Mouse (Mus musculus): ENCODE data around the gene Olfr600. TPM values are rescaled to one million over a fixed set of nuclear protein-coding genes. Genes with fewer than 3 reads are reported as not detected.
"Not testable (repeated sequence)": the region's sequence is repeated elsewhere in the genome, so short reads cannot be mapped to it uniquely, and the experiment has no call there.

Gene Olfr600
- not detected for total RNA-seq (2021)
- long read RNA-seq, result 0 reads

DNA sequence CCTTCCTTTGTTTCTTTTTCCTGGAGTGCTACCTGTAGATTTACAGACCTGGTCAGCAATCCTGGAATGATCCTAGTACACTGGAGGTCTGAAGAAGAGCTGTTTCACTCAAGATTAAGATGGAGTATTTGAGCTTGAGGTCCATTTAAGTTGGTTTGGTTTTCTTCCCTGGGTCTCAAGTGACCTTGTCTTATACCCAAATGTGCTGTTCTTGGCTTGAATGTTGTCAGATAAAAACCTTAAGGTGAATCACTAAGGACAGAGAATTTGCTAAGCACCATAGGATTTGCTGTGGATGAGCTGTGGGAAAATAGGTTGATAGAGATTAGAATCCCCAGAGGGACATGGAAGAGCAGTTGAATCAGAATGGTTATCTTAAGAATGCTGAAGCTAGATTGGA lies at the start of gene Olfr600:
Gene Olfr600 (minus strand): TSS at position 101 of the 400 bp plus-strand sequence.
- no peak for DNase-seq (ENCODE audit: low spot score in 2 of 2)

GRCm38 (mm10) chr7:103398981-103399380 lies 49.5 kb upstream of the Olfr600 start:
- DNase-seq (ENCODE audit: low spot score in 2 of 2), result no peak

- no peak for DNase-seq (ENCODE audit: low spot score in 2 of 2)
These were observed 48.3 kb upstream of the Olfr600 start for GRCm38 (mm10) chr7:103397758-103398157.

DNA sequence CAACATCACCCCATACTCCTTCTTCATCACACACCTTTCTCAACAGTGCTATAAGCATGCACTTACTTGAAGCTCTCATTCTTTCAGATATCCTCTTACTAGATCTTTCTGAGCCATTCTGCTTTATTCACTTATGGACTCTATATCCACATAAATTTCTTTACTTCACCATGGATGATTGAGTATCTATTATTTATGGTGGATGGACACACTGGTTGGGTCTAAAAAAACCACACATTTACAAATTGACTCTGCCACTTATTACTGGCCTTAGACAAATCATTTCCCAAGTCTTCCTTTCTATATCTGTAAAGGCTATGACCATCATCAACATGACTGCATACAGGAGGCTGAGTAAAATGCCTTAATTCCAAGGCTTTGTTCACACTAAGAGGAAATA lies 36.6 kb upstream of the Olfr600 start, which contains the start of gene Olfr603:
Gene Olfr603 (minus strand): TSS at position 101 of the 400 bp plus-strand sequence.
- DNase-seq (ENCODE audit: low spot score in 2 of 2), result no peak

- no peak for DNase-seq (ENCODE audit: low spot score in 2 of 2)
These were observed 13.1 kb upstream of the Olfr600 start, which contains the start of gene Olfr601 for GRCm38 (mm10) chr7:103362555-103362954. Gene Olfr601, minus strand, starts transcription at chr7:103362655.

DNA sequence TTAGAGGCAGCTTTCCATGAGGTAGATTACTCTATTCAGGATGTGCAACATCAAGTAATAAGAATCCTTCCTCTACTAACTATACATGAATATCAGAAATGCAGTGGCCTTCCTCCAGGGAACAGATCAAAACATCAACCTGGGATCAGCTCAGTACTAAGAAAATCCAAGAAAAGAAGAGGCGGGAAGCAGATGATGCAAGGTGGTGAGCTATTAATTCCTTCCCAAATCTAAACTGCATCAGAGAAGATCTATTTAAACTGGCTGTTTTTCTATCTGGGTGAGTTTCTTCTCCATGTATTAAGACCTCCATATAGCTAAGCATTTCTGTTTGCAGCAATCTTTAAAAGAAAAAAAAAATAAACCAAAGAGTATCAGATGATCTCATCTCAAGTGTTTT lies 13.9 kb downstream of the Olfr600 start, which contains the start of gene Olfr599:
Gene Olfr599 (plus strand): TSS at position 301 of the 400 bp plus-strand sequence.
- DNase-seq (ENCODE audit: low spot score in 2 of 2), result no peak

DNA sequence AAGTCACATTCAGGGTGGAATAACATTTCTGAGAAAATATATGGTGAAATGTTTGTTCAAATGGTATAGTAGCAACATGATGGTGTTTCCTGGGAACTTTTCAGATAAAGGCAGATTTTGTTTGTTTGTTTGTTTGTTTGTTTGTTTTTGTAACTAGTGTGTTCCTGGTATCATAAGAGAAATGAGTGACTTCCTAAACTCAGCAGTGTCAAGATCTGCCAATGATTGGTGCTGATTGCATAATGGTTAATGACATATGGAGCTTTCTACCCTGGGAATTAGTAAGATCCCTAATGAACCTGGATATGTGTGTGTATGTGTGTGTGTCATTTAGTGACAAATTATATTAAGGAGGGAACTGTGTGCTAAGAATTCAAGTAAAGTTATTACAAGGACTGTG lies 26.2 kb downstream of the Olfr600 start, which contains the start of gene Olfr598:
Gene Olfr598 (plus strand): TSS at position 301 of the 400 bp plus-strand sequence.
- no peak for DNase-seq (ENCODE audit: low spot score in 2 of 2)

- not testable (repeated sequence) for DNase-seq (ENCODE audit: low spot score in 2 of 2)
These were observed 33.5 kb downstream of the Olfr600 start, which contains the start of gene Olfr597 for GRCm38 (mm10) chr7:103316015-103316414. Gene Olfr597, plus strand, starts transcription at chr7:103316315.

DNA sequence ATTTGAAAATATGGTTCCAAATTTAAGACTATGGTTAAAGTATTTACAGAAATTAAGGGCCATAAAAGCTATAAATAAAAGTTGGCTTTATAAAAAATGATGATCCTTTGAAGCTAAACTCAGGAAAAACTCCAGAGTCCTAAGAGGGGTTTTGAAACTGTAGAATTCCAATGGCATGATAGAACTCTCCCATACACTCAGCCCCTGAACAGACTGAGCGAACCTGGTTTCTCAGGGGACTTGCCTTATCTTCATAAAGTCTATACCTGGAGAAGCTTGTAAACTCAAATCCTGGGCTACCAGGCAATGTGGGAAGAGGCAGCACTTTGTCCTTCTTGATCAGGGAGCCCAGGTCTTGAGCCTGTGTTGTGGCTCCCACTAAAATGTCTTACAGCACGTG lies 44.1 kb downstream of the Olfr600 start, which contains the start of gene Olfr596:
Gene Olfr596 (plus strand): TSS at position 301 of the 400 bp plus-strand sequence.
- DNase-seq (ENCODE audit: low spot score in 2 of 2), result not testable (repeated sequence)

Other genes with a start within 250 kb of the Olfr600 start
- not detected for gene Olfr586, start 224.0 kb downstream of the Olfr600 start, total RNA-seq (2021)
- not detected for gene Olfr588-ps1, start 208.8 kb downstream of the Olfr600 start, total RNA-seq (2021)
- not detected for gene Olfr589, start 193.3 kb downstream of the Olfr600 start, total RNA-seq (2021)
- gene Olfr591, start 171.3 kb downstream of the Olfr600 start, total RNA-seq (2021), result not detected
- not detected for gene Olfr592, start 164.9 kb downstream of the Olfr600 start, total RNA-seq (2021)
- not detected for gene Olfr593, start 137.8 kb downstream of the Olfr600 start, total RNA-seq (2021)
- gene Olfr594, start 132.7 kb downstream of the Olfr600 start, total RNA-seq (2021), result not detected
- gene Usp17ld, start 97.2 kb downstream of the Olfr600 start, total RNA-seq (2021), result not detected
- gene Olfr596, start 44.0 kb downstream of the Olfr600 start, total RNA-seq (2021), result not detected
- gene Olfr597, start 33.4 kb downstream of the Olfr600 start, total RNA-seq (2021), result not detected
- not detected for gene Olfr598, start 26.1 kb downstream of the Olfr600 start, total RNA-seq (2021)
- not detected for gene Olfr599, start 13.8 kb downstream of the Olfr600 start, total RNA-seq (2021)
- not detected for gene Olfr601, start 13.0 kb upstream of the Olfr600 start, total RNA-seq (2021)
- gene Olfr603, start 36.5 kb upstream of the Olfr600 start, total RNA-seq (2021), result not detected
- not detected for gene Usp17lc, start 65.4 kb upstream of the Olfr600 start, total RNA-seq (2021)
- not detected for gene Olfr605, start 95.8 kb upstream of the Olfr600 start, total RNA-seq (2021)
- not detected for gene Olfr606, start 99.4 kb upstream of the Olfr600 start, total RNA-seq (2021)
- not detected for gene Olfr607, start 114.5 kb upstream of the Olfr600 start, total RNA-seq (2021)
- not detected for gene Olfr608, start 120.2 kb upstream of the Olfr600 start, total RNA-seq (2021)
- not detected for gene Olfr609, start 148.4 kb upstream of the Olfr600 start, total RNA-seq (2021)
- not detected for gene Olfr610, start 162.5 kb upstream of the Olfr600 start, total RNA-seq (2021)
- not detected for gene Olfr611, start 171.2 kb upstream of the Olfr600 start, total RNA-seq (2021)
- gene Olfr612, start 193.0 kb upstream of the Olfr600 start, total RNA-seq (2021), result not detected
- not detected for gene Olfr613, start 198.4 kb upstream of the Olfr600 start, total RNA-seq (2021)
- gene Olfr615, start 206.4 kb upstream of the Olfr600 start, total RNA-seq (2021), result not detected
- not detected for gene Olfr616, start 219.5 kb upstream of the Olfr600 start, total RNA-seq (2021)
- not detected for gene Olfr617, start 223.4 kb upstream of the Olfr600 start, total RNA-seq (2021)
- gene Olfr618, start 240.4 kb upstream of the Olfr600 start, total RNA-seq (2021), result not detected